Comparison of ENCODE assay signal across 8 mouse cellular contexts in genomic region chr1:157536471-157536870, GRCm38 (mm10). TPM values are rescaled to one million over a fixed set of nuclear protein-coding genes. Genes with fewer than 3 reads are reported as not detected.
DNase-seq lines count a peak whose midpoint lies in the region; ATAC-seq and TF ChIP-seq lines count a peak whose summit lies in the region.

No protein-coding gene starts in this region.

- 0 out of 2 replicates have a peak, but pooled peaks cover 3% of the 10 kb centered on the region for H3K27me3 ChIP-seq in hindbrain, embryonic 15.5 days
- no peaks in the 10 kb centered on the region for H3K27me3 ChIP-seq in limb, embryonic 14.5 days (ENCODE audit: control insufficient read depth, insufficient read depth, low read length)
- H3K27me3 ChIP-seq in neural tube, embryonic 15.5 days (replicated peaks): peaks cover 2% of the 10 kb centered on the region; the same call in 1 of the 2 replicates

- no peak overlapping the region for H3K4me3 ChIP-seq in hindbrain, embryonic 15.5 days
- no peak overlapping the region for H3K4me3 ChIP-seq in limb, embryonic 14.5 days (replicated peaks; ENCODE audit: low read length)
- no peak overlapping the region for H3K4me3 ChIP-seq in neural tube, embryonic 15.5 days (replicated peaks)

- H3K9ac ChIP-seq in hindbrain, embryonic 15.5 days: no peak overlapping the region
- H3K9ac ChIP-seq in limb, embryonic 14.5 days (ENCODE audit: low read depth, low read length, severe bottlenecking): no peak overlapping the region
- no peak overlapping the region for H3K9ac ChIP-seq in neural tube, embryonic 15.5 days (replicated peaks)

- H3K4me1 ChIP-seq in hindbrain, embryonic 15.5 days (replicated peaks): no peaks in the 10 kb centered on the region
- no peaks in the 10 kb centered on the region for H3K4me1 ChIP-seq in limb, embryonic 14.5 days (ENCODE audit: control insufficient read depth, insufficient read depth, low read length)
- 0 out of 2 replicates have a peak, but pooled peaks cover 4% of the 10 kb centered on the region for H3K4me1 ChIP-seq in neural tube, embryonic 15.5 days

- H3K9me3 ChIP-seq in hindbrain, embryonic 15.5 days: no peaks in the 10 kb centered on the region
- H3K9me3 ChIP-seq in limb, embryonic 14.5 days (ENCODE audit: control insufficient read depth, low read length): no peaks in the 10 kb centered on the region
- no peaks in the 10 kb centered on the region for H3K9me3 ChIP-seq in neural tube, embryonic 15.5 days (replicated peaks)

- DNase-seq in right cerebral cortex, postnatal 10 days (ENCODE audit: low spot score in 2 of 2): peak; percentile 60 to 77
- DNase-seq in right cerebral cortex, postnatal 25 days: no peak
- peak; percentile 47 for DNase-seq in adrenal gland, postnatal 14 days
- DNase-seq in fibroblast of lung, adult 2 months (ENCODE audit: low read depth): peak; percentile 44
- peak; percentile 67 for DNase-seq in limb, embryonic 14.5 days (ENCODE audit: low spot score)
- no peak for DNase-seq in urinary bladder, postnatal 10 days (ENCODE audit: low spot score)

- no peak for TF ChIP-seq POLR2A in limb, embryonic 14.5 days (IDR thresholded peaks at IDR 0.05; ENCODE audit: borderline replicate concordance, extremely low read depth, insufficient read depth, insufficient read length)

- H3K27ac ChIP-seq in hindbrain, embryonic 15.5 days (replicated peaks): no peak overlapping the region
- no peak overlapping the region for H3K27ac ChIP-seq in limb, embryonic 14.5 days (replicated peaks; ENCODE audit: low read depth, low read length)
- no peak overlapping the region for H3K27ac ChIP-seq in neural tube, embryonic 15.5 days (replicated peaks)

- 11% methylated on average over 6 of the region's 6 CpGs for WGBS in hindbrain, embryonic 15.5 days
- whole genome bisulfite sequencing in limb, embryonic 14.5 days: 9% methylated on average over 6 of the region's 6 CpGs
- 8% methylated on average over 6 of the region's 6 CpGs for WGBS in neural tube, embryonic 15.5 days

- H3K36me3 ChIP-seq in hindbrain, embryonic 15.5 days: no peaks in the 10 kb centered on the region
- no peaks in the 10 kb centered on the region for H3K36me3 ChIP-seq in limb, embryonic 14.5 days (ENCODE audit: control insufficient read depth, insufficient read depth, low read length)
- no peaks in the 10 kb centered on the region for H3K36me3 ChIP-seq in neural tube, embryonic 15.5 days

- no peak overlapping the region for H3K4me2 ChIP-seq in hindbrain, embryonic 15.5 days
- H3K4me2 ChIP-seq in limb, embryonic 14.5 days (replicated peaks; ENCODE audit: low read depth, low read length, severe bottlenecking): no peak overlapping the region
- H3K4me2 ChIP-seq in neural tube, embryonic 15.5 days: no peak overlapping the region

- peak; percentile 54; the same call in 1 of the 2 replicates for ATAC-seq in hindbrain, embryonic 15.5 days (ENCODE audit: low FRiP score, low read depth)
- peak; percentile 44; the same call in 1 of the 2 replicates for ATAC-seq in limb, embryonic 14.5 days (ENCODE audit: low FRiP score, low read depth)
- ATAC-seq in neural tube, embryonic 15.5 days (ENCODE audit: low FRiP score): peak; percentile 31; the same call in 1 of the 2 replicates

RNA-seq across cellular contexts. Expression of gene Sec16b, which starts 29.9 kb away (rescaled TPM):
- total RNA-seq in adrenal gland, postnatal 14 days (2021): 1.4 and 4.7 TPM in 2 replicates
- 0.33 and 0.43 TPM in 2 replicates for polyA plus RNA-seq in hindbrain, embryonic 15.5 days (2015; fragmentation: Nextera tagmentation; extraction: Ambion mirVana)
- polyA plus RNA-seq in limb, embryonic 14.5 days (2012; rRNA removed): 5.9 and 6.4 TPM in 2 replicates
- 4.2 and 6.1 TPM in 2 replicates for polyA plus RNA-seq in limb, embryonic 14.5 days (2014; fragmentation: Nextera tagmentation; extraction: Ambion mirVana)
- polyA plus RNA-seq in neural tube, embryonic 15.5 days (2015; fragmentation: Nextera tagmentation; extraction: Ambion mirVana): 0.45 and 1.5 TPM in 2 replicates

Comparison
In these comparisons a context has a peak if more than half of its experiments do, and no peak if none do; other contexts are left out.
1. DNase-seq: peak in right cerebral cortex, postnatal 10 days (2 of 2), adrenal gland, postnatal 14 days (single experiment), fibroblast of lung, adult 2 months (single experiment) and limb, embryonic 14.5 days (single experiment); none in right cerebral cortex, postnatal 25 days (single experiment) and urinary bladder, postnatal 10 days (single experiment).
2. Peak in every context shown above with its lines, with median percentiles within 50 percentile points of each other: ATAC-seq.